ENCODE assay signal across 17 mouse cellular contexts in genomic region chr1:69382374-69382773, GRCm38 (mm10).
"Had no signal": no experiment of that assay in that cellular context is flagged by ENCODE, and none has a peak within 500 bp of the region (broad histone marks: within the 10 kb centered on the region; RNA-seq: fewer than 3 reads in every experiment).

No protein-coding gene starts in this region.

- H3K9me3 ChIP-seq: neural tube, embryonic 15.5 days; stomach, embryonic 15.5 days had no signal

- H3K4me2 ChIP-seq: neural tube, embryonic 12.5 days; neural tube, embryonic 13.5 days; neural tube, embryonic 15.5 days; stomach, embryonic 15.5 days had no signal

- H3K4me3 ChIP-seq: neural tube, embryonic 12.5 days; neural tube, embryonic 13.5 days; neural tube, embryonic 15.5 days; stomach, embryonic 15.5 days had no signal

- DNase-seq: retina, postnatal 1 day; right cerebral cortex, adult 18-20 months; right cerebral cortex, postnatal 14 days; right cerebral cortex, postnatal 25 days; right cerebral cortex, postnatal 4 days; spleen, adult 18-20 months; thymus, adult 18-20 months; thymus, adult 2 months; thymus, postnatal 14 days; thymus, postnatal 25 days; thymus, postnatal 36 days; thymus, postnatal 4 days had no signal

- H3K36me3 ChIP-seq: neural tube, embryonic 12.5 days; neural tube, embryonic 13.5 days; neural tube, embryonic 15.5 days; stomach, embryonic 15.5 days had no signal

- H3K27ac ChIP-seq: neural tube, embryonic 12.5 days; neural tube, embryonic 13.5 days; neural tube, embryonic 15.5 days; stomach, embryonic 15.5 days; stomach, postnatal 0 days had no signal

- H3K9ac ChIP-seq: neural tube, embryonic 12.5 days; neural tube, embryonic 13.5 days; neural tube, embryonic 15.5 days; stomach, embryonic 15.5 days had no signal

- H3K4me1 ChIP-seq: neural tube, embryonic 12.5 days; neural tube, embryonic 13.5 days; neural tube, embryonic 15.5 days; stomach, embryonic 15.5 days had no signal

- H3K27me3 ChIP-seq: neural tube, embryonic 12.5 days; neural tube, embryonic 13.5 days; neural tube, embryonic 15.5 days; stomach, embryonic 15.5 days had no signal
